In the genomic region with DNA sequence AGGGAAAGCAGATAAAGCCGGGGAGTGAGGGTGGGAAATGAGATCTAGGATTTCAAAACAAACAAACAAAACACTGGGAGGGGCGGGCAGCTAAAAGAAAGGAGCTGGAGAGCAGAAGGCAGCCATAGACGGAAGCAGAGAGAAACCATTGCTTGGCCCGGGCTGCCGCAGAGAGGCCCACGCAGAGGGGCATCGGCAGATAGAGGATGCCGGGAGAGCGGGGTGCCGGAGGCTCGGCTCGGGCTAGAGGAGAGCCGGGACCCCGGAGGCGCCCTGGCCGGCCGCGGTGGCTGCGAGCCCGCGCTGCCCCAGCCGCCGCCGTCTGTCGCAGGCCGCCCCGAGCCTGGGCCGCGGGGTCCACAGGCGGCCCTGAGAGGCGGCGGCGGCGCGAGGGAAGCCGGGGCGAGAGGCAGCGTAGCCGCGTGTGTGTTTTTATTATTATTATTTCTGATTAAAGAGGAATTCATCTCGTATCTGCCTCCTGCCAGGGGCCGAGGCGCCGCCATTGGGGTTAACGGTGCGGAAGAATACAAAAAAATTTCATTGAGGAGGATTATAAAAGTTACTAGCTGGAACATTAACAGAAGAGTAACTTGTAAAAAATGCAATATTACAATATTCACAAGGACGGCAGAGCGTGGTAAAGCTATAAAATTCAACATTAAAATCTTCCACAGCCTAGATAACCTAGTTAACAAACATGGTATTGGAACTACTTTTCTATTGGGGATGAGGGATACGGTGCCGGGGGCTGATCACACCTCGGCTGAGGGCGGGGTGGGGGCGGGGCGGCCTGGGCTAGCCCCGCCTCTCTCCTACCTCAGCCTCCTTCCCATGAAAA, we compare ENCODE assay signal across 8 mouse cellular contexts. TPM values are rescaled to one million over a fixed set of nuclear protein-coding genes. Genes with fewer than 3 reads are reported as not detected.
DNase-seq lines count a peak whose midpoint lies in the region; ATAC-seq lines count a peak whose summit lies in the region.

No protein-coding gene starts in this region.

- under 1% methylated on average over 55 of the region's 55 CpGs for WGBS in limb, embryonic 11.5 days
- WGBS in neural tube, embryonic 15.5 days = under 1% methylated on average over 55 of the region's 55 CpGs

- DNase-seq in cerebellum, postnatal 10 days = peak; percentile 54 to 62
- DNase-seq in cerebellum, adult 11 months = no peak
- DNase-seq in urinary bladder, postnatal 25 days (ENCODE audit: low spot score) = peak; percentile 19
- DNase-seq in urinary bladder, postnatal 10 days (ENCODE audit: low spot score) = no peak
- peak; percentile 57 to 60 for DNase-seq in heart, postnatal 10 days
- DNase-seq in limb, embryonic 11.5 days (ENCODE audit: low spot score) = peak; percentile 68
- DNase-seq in left cerebral cortex, adult 9 months (ENCODE audit: low spot score in 2 of 2) = no peak

- no peaks in the 10 kb centered on the region for H3K36me3 ChIP-seq in limb, embryonic 11.5 days (ENCODE audit: control insufficient read depth, insufficient read depth, low read length)
- no peaks in the 10 kb centered on the region for H3K36me3 ChIP-seq in neural tube, embryonic 15.5 days

- intact Hi-C loops in heart, postnatal 10 days (cut with DNase I) = no loop called here

- H3K27ac ChIP-seq in limb, embryonic 11.5 days (replicated peaks; ENCODE audit: low read depth, low read length) = 0 out of 2 replicates have a peak overlapping the region, but pooled peaks have one; percentile 52
- peak overlapping the region; percentile 75 for H3K27ac ChIP-seq in neural tube, embryonic 15.5 days (replicated peaks)

- H3K27me3 ChIP-seq in limb, embryonic 11.5 days (ENCODE audit: control insufficient read depth, insufficient read depth, low read length) = peaks cover 37% of the 10 kb centered on the region
- peaks cover 65% of the 10 kb centered on the region for H3K27me3 ChIP-seq in neural tube, embryonic 15.5 days (replicated peaks)

- H3K4me2 ChIP-seq in limb, embryonic 11.5 days (ENCODE audit: low read depth, severe bottlenecking) = peak overlapping the region; percentile 75
- H3K4me2 ChIP-seq in neural tube, embryonic 15.5 days = peak overlapping the region; percentile 85

- ATAC-seq in limb, embryonic 11.5 days (ENCODE audit: insufficient number of reproducible peaks, low FRiP score, low TSS enrichment, low read depth) = peak; percentile 45; the same call in 1 of the 2 replicates
- peak; percentile 77; the same call in 1 of the 2 replicates for ATAC-seq in neural tube, embryonic 15.5 days (ENCODE audit: low FRiP score)

- peaks cover 10% of the 10 kb centered on the region; the same call in 1 of the 2 replicates for H3K4me1 ChIP-seq in limb, embryonic 11.5 days (ENCODE audit: control insufficient read depth, insufficient read depth, low read length)
- H3K4me1 ChIP-seq in neural tube, embryonic 15.5 days = peaks cover 22% of the 10 kb centered on the region

- peak overlapping the region; percentile 44 for H3K4me3 ChIP-seq in limb, embryonic 11.5 days (ENCODE audit: low read depth, low read length)
- H3K4me3 ChIP-seq in neural tube, embryonic 15.5 days (replicated peaks) = peak overlapping the region; percentile 48

- peak overlapping the region; percentile 88 for H3K9ac ChIP-seq in limb, embryonic 11.5 days (ENCODE audit: low read length)
- H3K9ac ChIP-seq in neural tube, embryonic 15.5 days (replicated peaks) = peak overlapping the region; percentile 60

- H3K9me3 ChIP-seq in limb, embryonic 11.5 days (ENCODE audit: control insufficient read depth, low read length) = no peaks in the 10 kb centered on the region; the same call in 1 of the 2 replicates
- no peaks in the 10 kb centered on the region for H3K9me3 ChIP-seq in neural tube, embryonic 15.5 days (replicated peaks)

RNA-seq across cellular contexts. Expression of a gene that starts 29.7 kb away (rescaled TPM):
- total RNA-seq in heart, postnatal 10 days (2021) = not detected
- polyA plus RNA-seq in limb, embryonic 11.5 days (2014; fragmentation: Nextera tagmentation; extraction: Ambion mirVana) = 0.08 and 0.14 TPM in 2 replicates
- polyA plus RNA-seq in neural tube, embryonic 15.5 days (2015; fragmentation: Nextera tagmentation; extraction: Ambion mirVana) = 16.5 and 20.5 TPM in 2 replicates

Comparison
In these comparisons a context has a peak if more than half of its experiments do, and no peak if none do; other contexts are left out.
1. DNase-seq: peak in cerebellum, postnatal 10 days (2 of 2), urinary bladder, postnatal 25 days (single experiment), heart, postnatal 10 days (2 of 2) and limb, embryonic 11.5 days (single experiment); none in cerebellum, adult 11 months (single experiment), urinary bladder, postnatal 10 days (single experiment) and left cerebral cortex, adult 9 months (0 of 2).
2. RNA of a gene that starts 29.7 kb away (polyA plus RNA-seq): 16.5 to 20.5 TPM in neural tube, embryonic 15.5 days; 0.08 to 0.14 TPM in limb, embryonic 11.5 days; every median in the first group is over 10 times any median in the second.